Mouse (Mus musculus) lung, embryonic 14.5 days (tissue): ENCODE results near the gene Clmn. TPM values are rescaled to one million over a fixed set of nuclear protein-coding genes. Genes with fewer than 3 reads are reported as not detected.
A peak's percentile ranks its signal among the peaks of the same experiment; 100 is the strongest.

Source experiments
- ATAC-seq: fragments of 200-750 bp; cut with Nextera tagmentation; 2 replicates; pipeline ENCODE4 v1.8.0; 2017; ENCODE audit warnings: mild to moderate bottlenecking, moderate TSS enrichment, moderate library complexity; ENCODE audit not compliant: insufficient read depth
- DNase-seq: peaks from one replicate; pipeline ENCODE4 v3.0.0-alpha.2; 2015
- H3K27ac ChIP-seq: fragments of 300-500 bp; sonication (generic); 2 replicates; pipeline ENCODE4 v1.5.1; 2014; ENCODE audit warnings: low read depth, mild to moderate bottlenecking, moderate library complexity
- H3K27me3 ChIP-seq: fragments of 300-500 bp; sonication (generic); 2 replicates; pipeline ENCODE4 v1.6.1; 2014; ENCODE audit warnings: low read length, control low read depth; ENCODE audit not compliant: insufficient read depth
- H3K36me3 ChIP-seq: fragments of 300-500 bp; sonication (generic); 2 replicates; pipeline ENCODE4 v1.6.1; 2014; ENCODE audit warnings: control low read depth; ENCODE audit not compliant: insufficient read depth
- H3K4me1 ChIP-seq: fragments of 300-500 bp; sonication (generic); 2 replicates; pipeline ENCODE4 v1.6.1; 2014; ENCODE audit warnings: antibody characterized with exemption, control low read depth; ENCODE audit not compliant: insufficient read depth
- H3K4me2 ChIP-seq: fragments of 300-500 bp; sonication (generic); 2 replicates; pipeline ENCODE4 v1.6.1; 2014; ENCODE audit warnings: mild to moderate bottlenecking
- H3K4me3 ChIP-seq: fragments of 300-500 bp; sonication (generic); 2 replicates; pipeline ENCODE4 v1.5.1; 2014; ENCODE audit warnings: low read depth, low read length
- H3K9ac ChIP-seq: fragments of 300-500 bp; sonication (generic); 2 replicates; pipeline ENCODE4 v1.6.1; 2014
- H3K9me3 ChIP-seq: fragments of 300-500 bp; sonication (generic); 2 replicates; pipeline ENCODE4 v1.6.1; 2016; ENCODE audit warnings: low read depth, low read length, control low read depth
- CTCF ChIP-seq: IDR thresholded peaks from 2 replicates; pipeline ENCODE4 v1.5.1; 2016; ENCODE audit warnings: antibody characterized with exemption, low read depth
- WGBS: fragments of 180-500 bp; shearing (Covaris S2); extraction: QIAGEN DNeasy Blood & Tissue Kit; methylation state at CpG from one replicate; pipeline ENCODE4 v1.1.7; 2014; 5-methylcytosine and 5-hydroxymethylcytosine counted together
- polyA plus RNA-seq: library from polyadenylated mRNA; unstranded; fragments of >200 nt; fragmentation: Nextera tagmentation; extraction: Ambion mirVana; gene quantifications from 2 replicates; pipeline ENCODE4 v1.2.1, GENCODE M21; 2014

Gene Clmn
- polyA plus RNA-seq, 1 experiment from 2014 or later, result 2.1 TPM

DNA sequence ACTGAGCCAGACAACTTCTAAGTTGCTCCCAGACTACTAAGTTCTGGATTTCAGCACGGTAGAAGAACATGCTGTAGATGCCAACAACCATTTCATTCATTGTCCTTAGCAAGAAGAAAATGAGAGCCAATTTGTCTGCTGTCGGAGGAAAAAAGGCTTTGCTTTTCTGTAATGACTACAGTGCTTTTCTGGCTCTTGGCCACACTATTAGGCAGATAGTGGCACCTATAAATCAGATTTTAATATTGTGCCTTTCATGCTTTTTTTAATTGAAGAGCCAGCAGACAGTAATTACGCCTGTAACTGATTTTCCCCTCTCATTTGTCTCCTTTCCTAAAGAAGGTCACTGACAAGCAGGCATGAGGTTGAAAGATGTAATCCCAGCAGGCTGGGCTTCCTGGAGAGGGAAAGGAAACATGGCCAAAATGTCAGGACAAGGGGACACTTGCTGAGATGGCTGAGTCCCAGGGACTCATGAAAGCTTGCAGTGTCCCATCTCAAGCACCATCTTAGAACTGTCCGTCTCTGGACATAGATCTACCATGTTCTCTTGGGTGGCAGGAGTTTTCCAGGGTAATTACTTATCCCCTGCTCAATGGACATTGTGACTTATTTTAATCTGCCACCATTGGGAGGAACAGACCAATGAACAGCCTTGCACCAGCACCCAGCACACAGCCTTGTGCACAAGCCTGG is 58.0 kb downstream of the Clmn start:
- H3K9me3 ChIP-seq, result no peaks in the 10 kb centered on the region
- DNase-seq (no peak), ATAC-seq (no peak)
- no peak overlapping the region for H3K4me3 ChIP-seq
- H3K9ac ChIP-seq, result no peak overlapping the region
- 63% methylated on average over 4 of the region's 4 CpGs for WGBS
- H3K4me2 ChIP-seq, result no peak overlapping the region
- H3K27ac ChIP-seq, result no peak overlapping the region
- H3K27me3 ChIP-seq, result no peaks in the 10 kb centered on the region
- H3K4me1 ChIP-seq, result peaks cover 2% of the 10 kb centered on the region; the same call in 1 of the 2 replicates
- no peaks in the 10 kb centered on the region for H3K36me3 ChIP-seq
- TF ChIP-seq CTCF, result no peak

DNA sequence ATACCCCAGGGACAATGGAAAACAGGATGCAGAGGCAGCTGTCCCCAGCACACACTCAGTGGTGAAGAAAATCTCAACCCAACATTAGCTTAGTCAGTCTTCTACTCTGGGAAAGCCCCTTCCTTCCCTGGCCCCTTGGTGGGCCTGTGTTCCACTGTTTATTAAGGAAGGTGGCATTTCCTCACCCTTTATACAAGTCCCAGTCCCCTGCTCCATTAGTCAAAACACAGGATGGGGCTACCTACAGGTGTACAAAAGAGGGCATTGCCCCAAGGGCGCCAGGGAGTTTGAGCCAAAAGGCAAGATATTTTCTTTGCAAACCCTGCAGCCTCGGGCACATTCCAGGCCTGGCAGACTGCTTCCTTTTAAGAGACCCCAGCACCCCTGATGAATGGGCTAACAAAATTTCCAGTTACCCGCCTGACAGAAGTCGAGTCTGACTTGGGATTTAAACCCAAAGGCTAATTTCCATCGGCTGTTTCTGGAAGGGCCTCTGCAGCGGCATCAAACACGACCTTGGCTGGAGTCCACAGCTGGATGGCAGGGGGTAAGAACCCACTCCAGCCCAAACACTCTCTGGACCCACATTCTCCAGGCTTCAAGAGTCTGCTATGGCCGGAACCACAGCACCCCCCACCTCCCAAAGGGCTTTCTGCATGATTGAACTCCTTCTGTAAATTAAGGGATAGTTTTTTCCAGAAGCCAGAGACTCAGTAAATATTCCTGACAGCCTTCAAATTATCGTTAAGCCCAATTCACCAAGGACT is 63.2 kb downstream of the Clmn start:
- H3K9me3 ChIP-seq, result no peaks in the 10 kb centered on the region; the same call in 1 of the 2 replicates
- H3K36me3 ChIP-seq, result no peaks in the 10 kb centered on the region
- H3K4me2 ChIP-seq, result no peak overlapping the region
- 36% methylated on average over 9 of the region's 9 CpGs for WGBS
- no peak overlapping the region for H3K4me3 ChIP-seq
- DNase-seq, result no peak
- no peak for ATAC-seq
- TF ChIP-seq CTCF, result no peak
- no peak overlapping the region for H3K9ac ChIP-seq
- H3K27ac ChIP-seq, result no peak overlapping the region
- H3K27me3 ChIP-seq, result no peaks in the 10 kb centered on the region
- H3K4me1 ChIP-seq, result peaks cover 6% of the 10 kb centered on the region; the same call in 1 of the 2 replicates

DNA sequence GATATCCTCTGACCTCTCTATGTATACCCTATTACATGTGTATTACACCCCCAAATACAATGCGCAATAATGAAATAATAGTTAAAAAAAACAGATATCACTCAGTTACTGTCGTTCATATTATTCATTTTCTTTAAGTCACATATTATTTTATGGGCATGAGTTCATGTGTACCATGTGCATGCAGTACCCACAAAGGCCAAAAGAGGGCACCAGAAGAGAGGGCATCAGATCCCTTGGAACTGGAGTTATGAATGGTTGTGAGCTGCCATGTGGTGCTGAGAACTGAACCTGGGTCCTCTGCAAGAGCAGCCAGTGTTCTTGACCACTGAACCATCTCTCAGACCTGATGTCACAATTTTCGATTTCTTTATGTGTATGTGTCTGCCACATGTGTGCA is 65.5 kb downstream of the Clmn start:
- DNase-seq, result no peak
- 94% methylated on average over 3 of the region's 3 CpGs for WGBS
- Histone ChIP-seq H3K4me2 (no peak overlapping the region), H3K27ac (no peak overlapping the region), H3K9me3 (no peaks in the 10 kb centered on the region; the same call in 1 of the 2 replicates), H3K9ac (no peak overlapping the region), H3K4me3 (no peak overlapping the region), H3K36me3 (no peaks in the 10 kb centered on the region), H3K4me1 (peaks cover 6% of the 10 kb centered on the region; the same call in 1 of the 2 replicates), H3K27me3 (no peaks in the 10 kb centered on the region)
- no peak for ATAC-seq
- peak; percentile 41 for TF ChIP-seq CTCF

- DNase-seq, result no peak
- TF ChIP-seq CTCF, result no peak
- no peak for ATAC-seq
- WGBS, result 92% methylated on average over 6 of the region's 6 CpGs
- Histone ChIP-seq H3K4me1 (peaks cover 6% of the 10 kb centered on the region; the same call in 1 of the 2 replicates), H3K4me2 (no peak overlapping the region), H3K36me3 (no peaks in the 10 kb centered on the region), H3K27me3 (no peaks in the 10 kb centered on the region), H3K27ac (no peak overlapping the region), H3K9me3 (no peaks in the 10 kb centered on the region; the same call in 1 of the 2 replicates), H3K9ac (no peak overlapping the region), H3K4me3 (no peak overlapping the region)
These were observed 67.0 kb downstream of the Clmn start for GRCm38 (mm10) chr12:104797905-104798304.

DNA sequence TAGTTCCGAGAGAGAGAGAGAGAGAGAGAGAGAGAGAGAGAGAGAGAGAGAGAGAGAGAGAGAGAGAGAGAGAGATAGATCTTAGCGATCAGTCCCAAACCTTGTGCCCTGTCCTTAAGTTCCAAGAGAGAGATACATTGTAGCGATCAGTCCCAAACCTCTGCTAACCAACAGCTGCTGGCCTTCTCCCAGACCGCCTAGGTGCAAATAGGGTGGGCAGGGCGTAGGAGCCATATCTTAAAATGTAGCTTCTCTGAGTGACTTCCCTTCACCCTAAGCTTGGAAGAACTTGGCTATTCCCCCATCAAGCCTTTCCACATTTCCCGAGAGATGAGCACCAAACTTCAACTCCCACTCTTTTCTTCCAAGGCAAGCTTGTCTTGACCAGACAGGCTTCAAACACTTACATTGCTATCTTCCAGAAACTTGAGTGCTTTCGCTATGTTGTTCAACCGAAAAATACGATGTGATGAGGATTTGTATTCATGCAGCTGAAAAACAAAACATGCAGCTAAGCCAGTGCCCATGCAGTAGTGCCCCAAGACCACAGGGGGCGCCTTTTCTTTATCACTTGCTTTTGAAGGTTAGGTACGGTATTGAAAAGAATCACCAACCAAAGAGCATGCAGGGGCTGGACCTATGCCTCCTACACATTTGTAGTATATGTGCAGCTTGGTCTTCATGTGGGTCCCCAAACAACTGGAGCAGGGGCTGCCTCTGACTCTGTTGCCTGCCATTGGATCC is 68.1 kb downstream of the Clmn start:
- H3K9ac ChIP-seq, result no peak overlapping the region
- H3K4me1 ChIP-seq, result peaks cover 4% of the 10 kb centered on the region; the same call in 1 of the 2 replicates
- no peak overlapping the region for H3K4me2 ChIP-seq
- no peak for DNase-seq
- H3K4me3 ChIP-seq, result no peak overlapping the region
- H3K27me3 ChIP-seq, result no peaks in the 10 kb centered on the region
- no peak for ATAC-seq
- TF ChIP-seq CTCF, result peak; percentile 43
- 85% methylated on average over 11 of the region's 11 CpGs for WGBS
- no peak overlapping the region for H3K27ac ChIP-seq
- H3K36me3 ChIP-seq, result no peaks in the 10 kb centered on the region
- no peaks in the 10 kb centered on the region; the same call in 1 of the 2 replicates for H3K9me3 ChIP-seq

DNA sequence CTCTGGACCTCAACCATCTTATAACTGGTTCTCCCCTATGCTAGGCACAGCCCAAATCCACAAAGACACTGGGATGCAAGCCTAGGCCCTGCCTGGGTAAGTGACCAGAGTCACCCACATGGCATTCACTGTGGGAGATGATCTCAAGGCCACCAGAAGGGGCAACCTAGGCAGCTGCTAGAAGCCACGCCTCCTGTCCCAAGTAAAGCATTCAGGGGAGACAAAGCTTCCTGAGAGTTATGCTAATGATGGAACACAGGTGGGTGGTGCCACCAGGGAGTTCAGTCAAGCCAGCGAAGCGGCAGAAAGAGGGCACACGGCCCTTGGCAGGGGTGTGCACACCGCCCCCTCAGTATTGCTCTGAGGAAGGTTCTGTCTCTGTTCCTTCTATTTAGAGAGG is 69.9 kb downstream of the Clmn start:
- Histone ChIP-seq H3K27ac (no peak overlapping the region), H3K27me3 (no peaks in the 10 kb centered on the region), H3K36me3 (0 out of 2 replicates have a peak, but pooled peaks cover under 1% of the 10 kb centered on the region), H3K9me3 (no peaks in the 10 kb centered on the region; the same call in 1 of the 2 replicates), H3K4me1 (no peaks in the 10 kb centered on the region; the same call in 1 of the 2 replicates), H3K9ac (no peak overlapping the region), H3K4me3 (no peak overlapping the region), H3K4me2 (no peak overlapping the region)
- no peak for TF ChIP-seq CTCF
- WGBS, result 69% methylated on average over 5 of the region's 5 CpGs
- no peak for ATAC-seq
- no peak for DNase-seq
